Mouse (Mus musculus): ENCODE measurements at regions not wholly inside any gene's neighbourhood (a gene's known extent, or its start where the extent isn't known, plus 50 kb on each side); places are given as distances from the start of the nearest gene placed in this dataset.

DNA sequence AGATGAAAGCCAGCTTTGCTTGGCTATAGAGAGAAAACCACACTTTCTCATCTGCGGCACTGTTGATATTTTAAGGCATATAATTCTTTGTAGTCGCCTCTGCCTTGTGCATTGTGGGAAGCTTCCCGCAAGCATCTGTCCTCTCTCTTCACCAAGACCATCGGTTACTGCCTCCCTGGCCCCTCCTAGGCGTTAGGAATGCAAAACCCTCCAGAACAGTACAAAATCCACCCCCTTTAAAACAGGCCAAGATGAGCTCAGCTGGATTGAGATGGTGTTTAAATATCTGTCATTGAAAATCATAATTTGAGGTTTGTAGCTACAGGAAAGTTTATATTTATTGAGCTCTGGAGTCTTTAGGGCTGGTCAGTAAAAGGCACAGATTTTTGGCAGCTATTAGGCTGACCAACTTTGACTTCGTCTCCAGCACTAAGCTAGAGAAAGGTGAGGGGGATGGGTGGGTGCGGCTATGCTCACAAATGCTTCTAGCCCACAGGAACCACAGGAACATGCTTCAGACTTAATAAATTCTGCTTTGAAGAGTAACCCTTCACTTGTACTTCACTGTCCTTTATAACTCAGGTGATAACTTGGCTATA lies 856.7 kb upstream of the Adgrl2 start:
- peaks cover 0 to 13% of the 10 kb centered on the region in 2 experiments; a peak in 2 of 4 replicates for H3K4me1 ChIP-seq (ENCODE audit: control insufficient read depth in 1 of 2, insufficient read depth in 2 of 2)
- H3K79me2 ChIP-seq (replicated peaks; ENCODE audit: control insufficient read depth, extremely low read depth, insufficient read depth, poor library complexity, severe bottlenecking), result no peaks in the 10 kb centered on the region
- no peaks in the 10 kb centered on the region for H3K27me3 ChIP-seq (replicated peaks)
- H3K27ac ChIP-seq (ENCODE audit: insufficient read depth, low read depth), result no peak overlapping the region
- no peaks in the 10 kb centered on the region for H3K9me3 ChIP-seq (replicated peaks; ENCODE audit: low read length)
- no peak overlapping the region for H3K4me2 ChIP-seq (ENCODE audit: insufficient read depth, low read depth, poor library complexity, severe bottlenecking)
- TF ChIP-seq POLR2AphosphoS2 (IDR thresholded peaks at IDR 0.05; ENCODE audit: low read depth, low read length) (no peak), TCF12 (IDR thresholded peaks at IDR 0.05; ENCODE audit: low read depth, low read length) (no peak), SMC3 (IDR thresholded peaks at IDR 0.05; ENCODE audit: low read depth, low read length) (no peak), BHLHE40 (IDR thresholded peaks at IDR 0.05; ENCODE audit: low read depth, low read length) (no peak), ZC3H11A (IDR thresholded peaks at IDR 0.05; ENCODE audit: low read depth, low read length) (no peak), MAX (IDR thresholded peaks at IDR 0.05; ENCODE audit: low read length) (no peak), JUND (conservative IDR thresholded peaks at IDR 0.05; ENCODE audit: low read depth, low read length) (no peak), GABPA (IDR thresholded peaks at IDR 0.05; ENCODE audit: insufficient replicate concordance, low read depth, low read length) (no peak), MAFK (IDR thresholded peaks at IDR 0.05; ENCODE audit: insufficient replicate concordance, low read length) (no peak), HCFC1 (IDR thresholded peaks at IDR 0.05; ENCODE audit: low read depth, low read length) (no peak), IRF4 (IDR thresholded peaks at IDR 0.05; ENCODE audit: low read depth, low read length) (no peak), ZMIZ1 (IDR thresholded peaks at IDR 0.05; ENCODE audit: low read depth, low read length) (no peak)
- no peaks in the 10 kb centered on the region for H3K36me3 ChIP-seq (replicated peaks in 1 of 2; ENCODE audit: control insufficient read depth in 1 of 2, insufficient read depth in 1 of 2, low read length in 1 of 2)
- in situ Hi-C loops (cut with MboI; ENCODE audit: low pct_ligation_motif_present, low pct_unique_long_range_greater_than_20kb, low sequenced_read_pairs) (no loop called here), dilution Hi-C loops (cut with MboI; ENCODE audit: extremely low pct_ligation_motif_present, extremely low pct_unique_long_range_greater_than_20kb, low sequenced_read_pairs) (no loop called here)
- H3K4me3 ChIP-seq (replicated peaks in 1 of 3; ENCODE audit: low read depth in 2 of 3, low read length in 2 of 3, poor library complexity in 1 of 3), result no peak overlapping the region
- no peak overlapping the region for H3K9ac ChIP-seq (ENCODE audit: insufficient read depth, low read depth)
- no peak for DNase-seq (ENCODE audit: extremely low read depth)

- no peaks in the 10 kb centered on the region for H3K9me3 ChIP-seq (replicated peaks; ENCODE audit: low read length)
- H3K4me3 ChIP-seq (replicated peaks in 1 of 3; ENCODE audit: low read depth in 2 of 3, low read length in 2 of 3, poor library complexity in 1 of 3), result no peak overlapping the region
- H3K4me2 ChIP-seq (ENCODE audit: insufficient read depth, low read depth, poor library complexity, severe bottlenecking), result no peak overlapping the region
- H3K79me2 ChIP-seq (replicated peaks; ENCODE audit: control insufficient read depth, extremely low read depth, insufficient read depth, poor library complexity, severe bottlenecking), result no peaks in the 10 kb centered on the region
- no peaks in the 10 kb centered on the region for H3K27me3 ChIP-seq (replicated peaks)
- in situ Hi-C loops (cut with MboI; ENCODE audit: low pct_ligation_motif_present, low pct_unique_long_range_greater_than_20kb, low sequenced_read_pairs), result no loop called here
- no peak for DNase-seq (ENCODE audit: extremely low read depth)
- H3K9ac ChIP-seq (ENCODE audit: insufficient read depth, low read depth), result no peak overlapping the region
- peaks cover 0 to 13% of the 10 kb centered on the region in 2 experiments; a peak in 2 of 4 replicates for H3K4me1 ChIP-seq (ENCODE audit: control insufficient read depth in 1 of 2, insufficient read depth in 2 of 2)
- dilution Hi-C loops (cut with MboI; ENCODE audit: extremely low pct_ligation_motif_present, extremely low pct_unique_long_range_greater_than_20kb, low sequenced_read_pairs), result no loop called here
- TF ChIP-seq E2F4 (IDR thresholded peaks at IDR 0.05; ENCODE audit: insufficient replicate concordance, low read depth, low read length), result no peak
- TF ChIP-seq POLR2AphosphoS2 (IDR thresholded peaks at IDR 0.05; ENCODE audit: low read depth, low read length), result no peak
- TF ChIP-seq ETS1 (conservative IDR thresholded peaks at IDR 0.05; ENCODE audit: low read depth, low read length), result no peak
- no peak for TF ChIP-seq UBTF (IDR thresholded peaks at IDR 0.05; ENCODE audit: low read depth, low read length)
- TF ChIP-seq NRF1 (IDR thresholded peaks at IDR 0.05; ENCODE audit: low read depth, low read length), result no peak
- TF ChIP-seq IRF4 (IDR thresholded peaks at IDR 0.05; ENCODE audit: low read depth, low read length), result no peak
- no peak for TF ChIP-seq CTCF (conservative IDR thresholded peaks at IDR 0.05 in 1 of 2, IDR thresholded peaks at IDR 0.05 in 1 of 2; ENCODE audit: low read depth in 2 of 2, low read length in 2 of 2)
- no peak for TF ChIP-seq EP300 (IDR thresholded peaks at IDR 0.05; ENCODE audit: low read length)
- TF ChIP-seq CHD1 (IDR thresholded peaks at IDR 0.05; ENCODE audit: low read depth, low read length), result no peak
- TF ChIP-seq USF2 (conservative IDR thresholded peaks at IDR 0.05; ENCODE audit: low read depth, low read length), result no peak
- TF ChIP-seq ZMIZ1 (IDR thresholded peaks at IDR 0.05; ENCODE audit: low read depth, low read length), result no peak
- TF ChIP-seq POLR2A (IDR thresholded peaks at IDR 0.05; ENCODE audit: low read depth, low read length), result no peak
- no peak for TF ChIP-seq KAT2A (IDR thresholded peaks at IDR 0.05; ENCODE audit: insufficient replicate concordance, low read length)
- no peak for TF ChIP-seq ZNF384 (IDR thresholded peaks at IDR 0.05; ENCODE audit: low read depth, low read length)
- no peak for TF ChIP-seq TBP (conservative IDR thresholded peaks at IDR 0.05; ENCODE audit: low read depth, low read length)
- TF ChIP-seq USF1 (IDR thresholded peaks at IDR 0.05; ENCODE audit: low read depth, low read length), result no peak
- TF ChIP-seq JUN (IDR thresholded peaks at IDR 0.05; ENCODE audit: insufficient read depth, low read depth, low read length), result no peak
- TF ChIP-seq SIN3A (IDR thresholded peaks at IDR 0.05; ENCODE audit: low read length), result no peak
- no peak for TF ChIP-seq GABPA (IDR thresholded peaks at IDR 0.05; ENCODE audit: insufficient replicate concordance, low read depth, low read length)
- no peak for TF ChIP-seq MXI1 (IDR thresholded peaks at IDR 0.05; ENCODE audit: low read depth, low read length)
- H3K27ac ChIP-seq (ENCODE audit: insufficient read depth, low read depth), result no peak overlapping the region
- no peaks in the 10 kb centered on the region for H3K36me3 ChIP-seq (replicated peaks in 1 of 2; ENCODE audit: control insufficient read depth in 1 of 2, insufficient read depth in 1 of 2, low read length in 1 of 2)
Measured at GRCm38 (mm10) chr3:149845826-149846486, 855.6 kb upstream of the Adgrl2 start.
